Mouse (Mus musculus) heart, adult 2 months (tissue): ENCODE measurements around the gene Ror2.

Source experiments
- CTCF ChIP-seq: fragments of 200-600 bp; IDR thresholded peaks from 2 replicates; pipeline ENCODE4 v1.8.1; 2022; ENCODE audit warnings: antibody characterized with exemption, mild to moderate bottlenecking, moderate library complexity
- EP300 ChIP-seq: fragments of 200-500 bp; IDR thresholded peaks from 2 replicates; pipeline ENCODE4 v1.6.1; 2011; ENCODE audit warnings: low read depth, low read length, control low read depth; ENCODE audit not compliant: insufficient read depth
- POLR2A ChIP-seq: fragments of 200-500 bp; IDR thresholded peaks from 2 replicates; pipeline ENCODE4 v1.6.1; 2011; ENCODE audit warnings: mild to moderate bottlenecking, low read depth, low read length, control low read depth; ENCODE audit not compliant: insufficient read depth

DNA sequence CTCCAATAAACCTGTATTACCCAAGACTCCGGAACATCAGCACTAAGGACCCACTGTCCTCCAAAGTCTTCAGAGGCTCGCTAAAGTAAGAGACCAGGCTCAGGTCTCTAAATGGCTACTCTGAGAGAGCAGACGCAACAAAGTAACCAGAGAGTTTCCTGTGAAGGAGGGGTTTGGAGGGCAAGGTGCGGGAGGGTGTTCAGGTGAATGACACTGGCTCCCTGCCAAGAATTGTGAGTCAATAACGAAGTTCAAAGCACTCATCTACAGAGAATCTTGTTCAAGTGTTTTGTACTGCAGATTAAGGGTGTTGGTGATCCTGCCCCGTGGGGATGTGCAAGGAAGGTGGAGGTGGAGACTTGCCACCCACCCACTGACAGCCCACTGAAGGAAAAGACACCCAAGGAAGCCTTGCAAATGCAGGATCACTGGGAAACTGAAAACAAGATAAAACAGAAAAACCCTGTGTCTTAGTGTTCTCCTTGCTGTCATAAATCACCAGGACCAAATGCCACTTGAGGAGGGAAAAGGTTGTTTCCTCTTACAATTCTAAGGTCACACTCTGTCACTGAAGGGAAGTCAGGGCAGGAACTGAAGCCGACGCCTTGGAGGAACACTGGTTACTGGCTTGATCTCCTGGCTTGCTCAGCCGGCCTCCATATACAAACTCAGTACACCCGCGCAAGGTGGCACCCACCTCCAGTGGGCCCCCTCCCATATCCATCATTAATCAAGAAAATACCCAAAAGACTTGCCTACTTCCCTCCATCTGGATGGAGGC is 30.8 kb upstream of the Ror2 start:
- TF ChIP-seq POLR2A = no peak
- no peak for TF ChIP-seq CTCF
- TF ChIP-seq EP300 = no peak
